Mouse (Mus musculus): ENCODE data around the gene Nfe2l1. TPM values are rescaled to one million over a fixed set of nuclear protein-coding genes. Genes with fewer than 3 reads are reported as not detected.
A peak's percentile ranks its signal among the peaks of the same experiment; 100 is the strongest.

Nfe2l1 gene
- polyA plus RNA-seq, 1 experiment from 2014 or later = 40.1 TPM

- Histone ChIP-seq H3K9me3 (ENCODE audit: control insufficient read depth, low read length) (no peaks in the 10 kb centered on the region), H3K4me3 (replicated peaks; ENCODE audit: low read depth, low read length) (no peak overlapping the region), H3K4me1 (ENCODE audit: control insufficient read depth, insufficient read depth, low read length) (no peaks in the 10 kb centered on the region), H3K4me2 (ENCODE audit: low read length) (no peak overlapping the region), H3K9ac (replicated peaks; ENCODE audit: low read length) (no peak overlapping the region), H3K27me3 (ENCODE audit: control insufficient read depth, insufficient read depth, low read length) (no peaks in the 10 kb centered on the region; the same call in 1 of the 2 replicates), H3K27ac (replicated peaks; ENCODE audit: low read depth, low read length) (no peak overlapping the region), H3K36me3 (ENCODE audit: control insufficient read depth, insufficient read depth, low read length) (no peaks in the 10 kb centered on the region)
- DNase-seq = no peak
- ATAC-seq (ENCODE audit: low FRiP score, low TSS enrichment) = no peak
- 76% methylated on average over 4 of the region's 4 CpGs for WGBS
Observed at GRCm38 (mm10) chr11:96838341-96838740, 8.6 kb upstream of the Nfe2l1 start.

GRCm38 (mm10) chr11:96837298-96837697 is 7.5 kb upstream of the Nfe2l1 start:
- ATAC-seq (ENCODE audit: low FRiP score, low TSS enrichment) (no peak), DNase-seq (no peak)
- Histone ChIP-seq H3K9ac (replicated peaks; ENCODE audit: low read length) (no peak overlapping the region), H3K4me2 (ENCODE audit: low read length) (no peak overlapping the region), H3K9me3 (ENCODE audit: control insufficient read depth, low read length) (no peaks in the 10 kb centered on the region), H3K27ac (replicated peaks; ENCODE audit: low read depth, low read length) (no peak overlapping the region), H3K27me3 (ENCODE audit: control insufficient read depth, insufficient read depth, low read length) (no peaks in the 10 kb centered on the region; the same call in 1 of the 2 replicates), H3K4me3 (replicated peaks; ENCODE audit: low read depth, low read length) (no peak overlapping the region), H3K36me3 (ENCODE audit: control insufficient read depth, insufficient read depth, low read length) (no peaks in the 10 kb centered on the region), H3K4me1 (ENCODE audit: control insufficient read depth, insufficient read depth, low read length) (no peaks in the 10 kb centered on the region)
- WGBS = 24% methylated on average over 9 of the region's 9 CpGs

GRCm38 (mm10) chr11:96834127-96834526 is 4.4 kb upstream of the Nfe2l1 start:
- Histone ChIP-seq H3K27me3 (ENCODE audit: control insufficient read depth, insufficient read depth, low read length) (no peaks in the 10 kb centered on the region; the same call in 1 of the 2 replicates), H3K9me3 (ENCODE audit: control insufficient read depth, low read length) (no peaks in the 10 kb centered on the region), H3K27ac (replicated peaks; ENCODE audit: low read depth, low read length) (no peak overlapping the region), H3K36me3 (ENCODE audit: control insufficient read depth, insufficient read depth, low read length) (no peaks in the 10 kb centered on the region), H3K4me3 (replicated peaks; ENCODE audit: low read depth, low read length) (no peak overlapping the region), H3K4me2 (ENCODE audit: low read length) (no peak overlapping the region), H3K4me1 (ENCODE audit: control insufficient read depth, insufficient read depth, low read length) (0 out of 2 replicates have a peak, but pooled peaks cover 4% of the 10 kb centered on the region), H3K9ac (replicated peaks; ENCODE audit: low read length) (no peak overlapping the region)
- ATAC-seq (ENCODE audit: low FRiP score, low TSS enrichment) (no peak), DNase-seq (no peak)
- 97% methylated on average over 1 of the region's 1 CpGs for WGBS

GRCm38 (mm10) chr11:96832973-96833372 is 3.2 kb upstream of the Nfe2l1 start:
- no peaks in the 10 kb centered on the region; the same call in 1 of the 2 replicates for H3K27me3 ChIP-seq (ENCODE audit: control insufficient read depth, insufficient read depth, low read length)
- 62% methylated on average over 2 of the region's 2 CpGs for WGBS
- DNase-seq (no peak), ATAC-seq (ENCODE audit: low FRiP score, low TSS enrichment) (no peak)
- no peak overlapping the region for H3K27ac ChIP-seq (replicated peaks; ENCODE audit: low read depth, low read length)
- H3K4me3 ChIP-seq (replicated peaks; ENCODE audit: low read depth, low read length) = no peak overlapping the region
- H3K9me3 ChIP-seq (ENCODE audit: control insufficient read depth, low read length) = no peaks in the 10 kb centered on the region
- no peak overlapping the region for H3K4me2 ChIP-seq (ENCODE audit: low read length)
- no peaks in the 10 kb centered on the region for H3K36me3 ChIP-seq (ENCODE audit: control insufficient read depth, insufficient read depth, low read length)
- no peak overlapping the region for H3K9ac ChIP-seq (replicated peaks; ENCODE audit: low read length)
- H3K4me1 ChIP-seq (ENCODE audit: control insufficient read depth, insufficient read depth, low read length) = peaks cover 15% of the 10 kb centered on the region

- no peak for ATAC-seq (ENCODE audit: low FRiP score, low TSS enrichment)
- WGBS = 89% methylated on average over 3 of the region's 3 CpGs
- no peak overlapping the region for H3K9ac ChIP-seq (replicated peaks; ENCODE audit: low read length)
Observed at GRCm38 (mm10) chr11:96832541-96832940, 2.8 kb upstream of the Nfe2l1 start.

GRCm38 (mm10) chr11:96831516-96831915 is 1.7 kb upstream of the Nfe2l1 start:
- no peak overlapping the region for H3K9ac ChIP-seq (replicated peaks; ENCODE audit: low read length)
- H3K9me3 ChIP-seq (ENCODE audit: control insufficient read depth, low read length) = no peaks in the 10 kb centered on the region
- H3K36me3 ChIP-seq (ENCODE audit: control insufficient read depth, insufficient read depth, low read length) = peaks cover 14% of the 10 kb centered on the region
- no peaks in the 10 kb centered on the region; the same call in 1 of the 2 replicates for H3K27me3 ChIP-seq (ENCODE audit: control insufficient read depth, insufficient read depth, low read length)
- H3K4me2 ChIP-seq (ENCODE audit: low read length) = no peak overlapping the region
- DNase-seq (no peak), ATAC-seq (ENCODE audit: low FRiP score, low TSS enrichment) (no peak)
- H3K4me3 ChIP-seq (replicated peaks; ENCODE audit: low read depth, low read length) = no peak overlapping the region
- peaks cover 29% of the 10 kb centered on the region for H3K4me1 ChIP-seq (ENCODE audit: control insufficient read depth, insufficient read depth, low read length)
- 81% methylated on average over 4 of the region's 4 CpGs for WGBS
- no peak overlapping the region for H3K27ac ChIP-seq (replicated peaks; ENCODE audit: low read depth, low read length)

More at GRCm38 (mm10) chr11:96832541-96832940, 2.8 kb upstream of the Nfe2l1 start:
- Histone ChIP-seq H3K36me3 (ENCODE audit: control insufficient read depth, insufficient read depth, low read length) (peaks cover 4% of the 10 kb centered on the region; the same call in 1 of the 2 replicates), H3K4me2 (ENCODE audit: low read length) (no peak overlapping the region), H3K9me3 (ENCODE audit: control insufficient read depth, low read length) (no peaks in the 10 kb centered on the region), H3K4me3 (replicated peaks; ENCODE audit: low read depth, low read length) (no peak overlapping the region), H3K4me1 (ENCODE audit: control insufficient read depth, insufficient read depth, low read length) (peaks cover 19% of the 10 kb centered on the region), H3K27ac (replicated peaks; ENCODE audit: low read depth, low read length) (no peak overlapping the region), H3K27me3 (ENCODE audit: control insufficient read depth, insufficient read depth, low read length) (no peaks in the 10 kb centered on the region; the same call in 1 of the 2 replicates)
- DNase-seq = no peak

GRCm38 (mm10) chr11:96830539-96831216 is 910 bp upstream of the Nfe2l1 start:
- WGBS = 20% methylated on average over 13 of the region's 13 CpGs
- peaks cover 38% of the 10 kb centered on the region for H3K4me1 ChIP-seq (ENCODE audit: control insufficient read depth, insufficient read depth, low read length)
- H3K4me2 ChIP-seq (ENCODE audit: low read length) = peak overlapping the region; percentile 57
- H3K4me3 ChIP-seq (replicated peaks; ENCODE audit: low read depth, low read length) = peak overlapping the region; percentile 79
- H3K36me3 ChIP-seq (ENCODE audit: control insufficient read depth, insufficient read depth, low read length) = peaks cover 19% of the 10 kb centered on the region
- ATAC-seq (ENCODE audit: low FRiP score, low TSS enrichment) = no peak
- peak overlapping the region; percentile 57 for H3K9ac ChIP-seq (replicated peaks; ENCODE audit: low read length)
- H3K9me3 ChIP-seq (ENCODE audit: control insufficient read depth, low read length) = no peaks in the 10 kb centered on the region
- H3K27me3 ChIP-seq (ENCODE audit: control insufficient read depth, insufficient read depth, low read length) = no peaks in the 10 kb centered on the region; the same call in 1 of the 2 replicates
- no peak for DNase-seq
- H3K27ac ChIP-seq (replicated peaks; ENCODE audit: low read depth, low read length) = peak overlapping the region; percentile 90

GRCm38 (mm10) chr11:96829403-96829812 is 360 bp downstream of the Nfe2l1 start:
- DNase-seq = peak; percentile 65
- Histone ChIP-seq H3K9me3 (ENCODE audit: control insufficient read depth, low read length) (no peaks in the 10 kb centered on the region), H3K4me2 (ENCODE audit: low read length) (peak overlapping the region; percentile 67), H3K27me3 (ENCODE audit: control insufficient read depth, insufficient read depth, low read length) (no peaks in the 10 kb centered on the region; the same call in 1 of the 2 replicates), H3K4me3 (replicated peaks; ENCODE audit: low read depth, low read length) (peak overlapping the region; percentile 79), H3K36me3 (ENCODE audit: control insufficient read depth, insufficient read depth, low read length) (peaks cover 27% of the 10 kb centered on the region), H3K27ac (replicated peaks; ENCODE audit: low read depth, low read length) (peak overlapping the region; percentile 90), H3K4me1 (ENCODE audit: control insufficient read depth, insufficient read depth, low read length) (peaks cover 50% of the 10 kb centered on the region), H3K9ac (replicated peaks; ENCODE audit: low read length) (peak overlapping the region; percentile 77)
- under 1% methylated on average over 33 of the region's 33 CpGs for WGBS
- ATAC-seq (ENCODE audit: low FRiP score, low TSS enrichment) = peak; percentile 48

GRCm38 (mm10) chr11:96828881-96829280 is 887 bp downstream of the Nfe2l1 start:
- Histone ChIP-seq H3K4me3 (replicated peaks; ENCODE audit: low read depth, low read length) (peak overlapping the region; percentile 79), H3K36me3 (ENCODE audit: control insufficient read depth, insufficient read depth, low read length) (peaks cover 27% of the 10 kb centered on the region), H3K27me3 (ENCODE audit: control insufficient read depth, insufficient read depth, low read length) (no peaks in the 10 kb centered on the region; the same call in 1 of the 2 replicates), H3K4me2 (ENCODE audit: low read length) (peak overlapping the region; percentile 67), H3K9ac (replicated peaks; ENCODE audit: low read length) (peak overlapping the region; percentile 77), H3K9me3 (ENCODE audit: control insufficient read depth, low read length) (no peaks in the 10 kb centered on the region), H3K4me1 (ENCODE audit: control insufficient read depth, insufficient read depth, low read length) (peaks cover 53% of the 10 kb centered on the region), H3K27ac (replicated peaks; ENCODE audit: low read depth, low read length) (no peak overlapping the region)
- ATAC-seq (ENCODE audit: low FRiP score, low TSS enrichment) (no peak), DNase-seq (no peak)
- WGBS = 15% methylated on average over 10 of the region's 10 CpGs

All from midbrain, embryonic 14.5 days (tissue).